Mouse (Mus musculus): Measurements from ENCODE around the gene Myh4. TPM values are rescaled to one million over a fixed set of nuclear protein-coding genes. Genes with fewer than 3 reads are reported as not detected.

Myh4 gene
- total RNA-seq (2021), result under 1 TPM; 0.28 to 0.34 TPM

- DNase-seq, result no peak
- intact Hi-C loops (cut with DNase I), result no loop called here
Observed at GRCm38 (mm10) chr11:67237481-67238079, at the start of gene Myh4. Myh4 (plus strand) TSS chr11:67238029.

- intact Hi-C loops (cut with DNase I), result no loop called here
- DNase-seq, result no peak
Observed at GRCm38 (mm10) chr11:67190316-67190715, 47.5 kb upstream of the Myh4 start.

- intact Hi-C loops (cut with DNase I), result no loop called here
- no peak for DNase-seq
Observed at GRCm38 (mm10) chr11:67190814-67191213, 47.0 kb upstream of the Myh4 start.

- intact Hi-C loops (cut with DNase I), result no loop called here
- DNase-seq, result no peak
Observed at GRCm38 (mm10) chr11:67191496-67191895, 46.3 kb upstream of the Myh4 start.

- DNase-seq, result no peak
- intact Hi-C loops (cut with DNase I), result no loop called here
Observed at GRCm38 (mm10) chr11:67199321-67199720, 38.5 kb upstream of the Myh4 start.

- intact Hi-C loops (cut with DNase I), result no loop called here
- no peak for DNase-seq
Observed at GRCm38 (mm10) chr11:67199752-67200151, 38.1 kb upstream of the Myh4 start, which contains the start of gene Myh1. Myh1 (plus strand) TSS chr11:67200052.

- intact Hi-C loops (cut with DNase I), result no loop called here
- peak; percentile 10 for DNase-seq
Observed at GRCm38 (mm10) chr11:67204766-67205165, 33.1 kb upstream of the Myh4 start.

GRCm38 (mm10) chr11:67221803-67222202 lies 16.0 kb upstream of the Myh4 start:
- intact Hi-C loops (cut with DNase I), result no loop called here
- DNase-seq, result no peak

GRCm38 (mm10) chr11:67224466-67224865 lies 13.4 kb upstream of the Myh4 start:
- DNase-seq, result no peak
- intact Hi-C loops (cut with DNase I), result no loop called here

- no peak for DNase-seq
- intact Hi-C loops (cut with DNase I), result no loop called here
Observed at GRCm38 (mm10) chr11:67228731-67229130, 9.1 kb upstream of the Myh4 start.

GRCm38 (mm10) chr11:67229166-67229565 lies 8.7 kb upstream of the Myh4 start:
- no peak for DNase-seq
- intact Hi-C loops (cut with DNase I), result no loop called here

GRCm38 (mm10) chr11:67229946-67230345 lies 7.9 kb upstream of the Myh4 start:
- DNase-seq, result no peak
- intact Hi-C loops (cut with DNase I), result loop anchor here (5.0 kb wide), 1 partner anchor 118 kb away; no protein-coding TSS in a partner anchor

- intact Hi-C loops (cut with DNase I), result no loop called here
- peak; percentile 50 for DNase-seq
Observed at GRCm38 (mm10) chr11:67235639-67236358, 2.0 kb upstream of the Myh4 start.

- no peak for DNase-seq
- intact Hi-C loops (cut with DNase I), result no loop called here
Observed at GRCm38 (mm10) chr11:67236799-67237198, 1.0 kb upstream of the Myh4 start.

- no peak for DNase-seq
- intact Hi-C loops (cut with DNase I), result no loop called here
Observed at GRCm38 (mm10) chr11:67241051-67241450, 3.2 kb downstream of the Myh4 start.

GRCm38 (mm10) chr11:67253691-67254090 lies 15.9 kb downstream of the Myh4 start:
- no peak for DNase-seq
- intact Hi-C loops (cut with DNase I), result no loop called here

- intact Hi-C loops (cut with DNase I), result no loop called here
- no peak for DNase-seq
Observed at GRCm38 (mm10) chr11:67257048-67257447, 19.2 kb downstream of the Myh4 start.

GRCm38 (mm10) chr11:67260956-67261355 lies 23.1 kb downstream of the Myh4 start:
- intact Hi-C loops (cut with DNase I), result no loop called here

GRCm38 (mm10) chr11:67276601-67277174 lies 38.9 kb downstream of the Myh4 start, which contains the start of gene Myh8:
Myh8 (plus strand) TSS chr11:67277124.
- DNase-seq, result peak; percentile 95
- intact Hi-C loops (cut with DNase I), result no loop called here

More at GRCm38 (mm10) chr11:67260956-67261355, 23.1 kb downstream of the Myh4 start:
- DNase-seq, result no peak

- intact Hi-C loops (cut with DNase I), result no loop called here
- no peak for DNase-seq
Observed at GRCm38 (mm10) chr11:67293440-67293839, 55.6 kb downstream of the Myh4 start.
